Mouse (Mus musculus) limb, embryonic 15.5 days (tissue): ENCODE measurements around the gene Rhog. TPM values are rescaled to one million over a fixed set of nuclear protein-coding genes. Genes with fewer than 3 reads are reported as not detected.

Experiments used
- ATAC-seq: fragments of 200-750 bp; cut with Nextera tagmentation; 2 replicates; pipeline ENCODE4 v1.8.0; 2017; ENCODE audit warnings: low read depth, moderate TSS enrichment; ENCODE audit not compliant: insufficient number of reproducible peaks, low FRiP score, low TSS enrichment
- H3K27ac ChIP-seq: fragments of 300-500 bp; sonication (generic); 2 replicates; pipeline ENCODE4 v1.5.1; 2015; ENCODE audit warnings: moderate library complexity, mild to moderate bottlenecking, inconsistent platforms
- H3K27me3 ChIP-seq: fragments of 300-500 bp; sonication (generic); 2 replicates; pipeline ENCODE4 v1.6.1; 2015; ENCODE audit warnings: inconsistent platforms
- H3K36me3 ChIP-seq: fragments of 300-500 bp; sonication (generic); 2 replicates; pipeline ENCODE4 v1.6.1; 2015; ENCODE audit warnings: inconsistent platforms
- H3K4me1 ChIP-seq: fragments of 300-500 bp; sonication (generic); 2 replicates; pipeline ENCODE4 v1.6.1; 2015; ENCODE audit warnings: inconsistent platforms
- H3K4me2 ChIP-seq: fragments of 300-500 bp; sonication (generic); 2 replicates; pipeline ENCODE4 v1.6.1; 2015; ENCODE audit warnings: mild to moderate bottlenecking, inconsistent platforms
- H3K4me3 ChIP-seq: fragments of 300-500 bp; sonication (generic); 2 replicates; pipeline ENCODE4 v1.5.1; 2015; ENCODE audit warnings: mild to moderate bottlenecking, inconsistent platforms
- H3K9ac ChIP-seq: fragments of 300-500 bp; sonication (generic); 2 replicates; pipeline ENCODE4 v1.6.1; 2015; ENCODE audit warnings: inconsistent platforms
- H3K9me3 ChIP-seq: fragments of 300-500 bp; sonication (generic); 2 replicates; pipeline ENCODE4 v1.6.1; 2016; ENCODE audit warnings: inconsistent platforms
- WGBS: fragments of 180-500 bp; shearing (Covaris S2); methylation state at CpG from one replicate; pipeline ENCODE4 v1.1.7; 2015; 5-methylcytosine and 5-hydroxymethylcytosine counted together
- polyA plus RNA-seq: library from polyadenylated mRNA; unstranded; fragments of >200 nt; fragmentation: Nextera tagmentation; extraction: Ambion mirVana; gene quantifications from 2 replicates; pipeline ENCODE4 v1.2.1, GENCODE M21; 2015

Gene Rhog
- polyA plus RNA-seq, 1 experiment from 2014 or later, result 65.2 TPM

GRCm38 (mm10) chr7:102209756-102210721, 45.8 kb downstream of the Rhog start, which contains the start of the genes Nup98 and Pgap2:
Gene Nup98 (minus strand): TSS chr7:102210176.
Gene Pgap2 (plus strand): TSS chr7:102210208.
- Histone ChIP-seq H3K36me3 (no peaks in the 10 kb centered on the region), H3K4me3 (peak within 1 kb of the TSS; percentile 85), H3K4me2 (peak within 1 kb of the TSS; percentile 62), H3K27ac (peak within 1 kb of the TSS; percentile 95), H3K9ac (peak within 1 kb of the TSS; percentile 77), H3K9me3 (no peaks in the 10 kb centered on the region), H3K27me3 (no peaks in the 10 kb centered on the region), H3K4me1 (peaks cover 10% of the 10 kb centered on the region)
- WGBS, result under 1% methylated on average over 87 of the region's 87 CpGs
- ATAC-seq, result peak; percentile 99

- Histone ChIP-seq H3K27ac (no peak overlapping the region), H3K36me3 (no peaks in the 10 kb centered on the region; the same call in 1 of the 2 replicates), H3K27me3 (no peaks in the 10 kb centered on the region), H3K4me1 (peaks cover 10% of the 10 kb centered on the region), H3K9me3 (no peaks in the 10 kb centered on the region), H3K4me3 (peak overlapping the region; percentile 85), H3K4me2 (peak overlapping the region; percentile 61), H3K9ac (peak overlapping the region; percentile 77)
- 48% methylated on average over 4 of the region's 4 CpGs for WGBS
- ATAC-seq, result no peak
These were observed 47.0 kb downstream of the Rhog start for GRCm38 (mm10) chr7:102208806-102209363.

GRCm38 (mm10) chr7:102205646-102206045, 50.2 kb downstream of the Rhog start:
- no peak for ATAC-seq
- H3K9me3 ChIP-seq, result no peaks in the 10 kb centered on the region
- H3K9ac ChIP-seq, result no peak overlapping the region
- no peak overlapping the region for H3K4me2 ChIP-seq
- no peaks in the 10 kb centered on the region; the same call in 1 of the 2 replicates for H3K36me3 ChIP-seq
- 72% methylated on average over 1 of the region's 1 CpGs for whole genome bisulfite sequencing
- no peak overlapping the region for H3K27ac ChIP-seq
- H3K4me1 ChIP-seq, result peaks cover 10% of the 10 kb centered on the region
- no peaks in the 10 kb centered on the region for H3K27me3 ChIP-seq
- H3K4me3 ChIP-seq, result no peak overlapping the region

- 86% methylated on average over 3 of the region's 3 CpGs for WGBS
- Histone ChIP-seq H3K9me3 (no peaks in the 10 kb centered on the region), H3K27me3 (no peaks in the 10 kb centered on the region), H3K4me2 (no peak overlapping the region), H3K4me3 (no peak overlapping the region), H3K9ac (no peak overlapping the region), H3K27ac (no peak overlapping the region), H3K4me1 (peaks cover 10% of the 10 kb centered on the region), H3K36me3 (no peaks in the 10 kb centered on the region; the same call in 1 of the 2 replicates)
- ATAC-seq, result no peak
These were observed 51.5 kb downstream of the Rhog start for GRCm38 (mm10) chr7:102204296-102204857.

DNA sequence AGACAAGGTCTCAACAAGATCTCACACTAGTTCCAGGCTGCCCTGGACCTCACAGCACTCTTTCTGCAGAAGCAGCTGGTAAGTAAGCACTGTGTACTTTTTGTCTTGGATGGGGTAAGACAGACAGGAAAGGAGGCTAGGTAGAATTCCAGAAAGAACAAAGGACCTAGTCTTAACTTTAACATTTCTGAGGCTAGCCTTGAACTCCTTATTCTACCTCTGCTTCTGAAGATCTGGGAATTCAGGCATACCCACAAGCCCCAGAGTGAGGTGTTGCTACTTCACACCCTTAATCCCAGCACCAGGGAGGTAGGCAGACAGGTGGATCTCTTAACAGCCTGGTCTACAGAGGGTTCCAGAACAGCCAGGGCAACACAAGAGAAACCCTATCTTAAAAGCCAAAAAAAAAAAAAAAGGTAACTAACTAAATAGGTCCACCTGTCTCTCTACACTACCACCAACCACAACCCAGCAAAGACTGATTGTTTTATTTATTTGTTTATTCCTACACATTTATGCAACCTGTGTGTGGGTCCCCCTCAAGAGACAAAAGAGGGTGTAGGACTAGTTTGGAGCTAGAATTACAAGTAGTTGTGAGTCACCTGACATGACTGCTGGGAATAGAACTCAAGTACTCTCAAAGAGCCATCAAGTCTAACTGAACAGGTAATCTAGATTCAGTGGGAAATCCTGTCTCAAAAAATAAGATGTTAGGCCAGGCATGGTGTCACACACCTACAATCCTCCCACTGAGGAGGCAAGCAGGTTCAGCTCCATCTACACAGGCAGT, 54.7 kb downstream of the Rhog start:
- H3K27me3 ChIP-seq, result no peaks in the 10 kb centered on the region
- H3K27ac ChIP-seq, result no peak overlapping the region
- no peaks in the 10 kb centered on the region for H3K4me1 ChIP-seq
- H3K9me3 ChIP-seq, result no peaks in the 10 kb centered on the region
- no peaks in the 10 kb centered on the region; the same call in 1 of the 2 replicates for H3K36me3 ChIP-seq
- H3K9ac ChIP-seq, result no peak overlapping the region
- no peak overlapping the region for H3K4me2 ChIP-seq
- ATAC-seq, result no peak
- no peak overlapping the region for H3K4me3 ChIP-seq

GRCm38 (mm10) chr7:102200576-102200975, 55.3 kb downstream of the Rhog start:
- Histone ChIP-seq H3K9ac (no peak overlapping the region), H3K4me1 (no peaks in the 10 kb centered on the region), H3K9me3 (no peaks in the 10 kb centered on the region), H3K27ac (no peak overlapping the region), H3K36me3 (no peaks in the 10 kb centered on the region; the same call in 1 of the 2 replicates), H3K27me3 (no peaks in the 10 kb centered on the region), H3K4me2 (no peak overlapping the region), H3K4me3 (no peak overlapping the region)
- 86% methylated on average over 3 of the region's 3 CpGs for whole genome bisulfite sequencing
- no peak for ATAC-seq

GRCm38 (mm10) chr7:102192356-102192755, 63.5 kb downstream of the Rhog start:
- ATAC-seq, result no peak
- Histone ChIP-seq H3K9ac (no peak overlapping the region), H3K4me1 (no peaks in the 10 kb centered on the region), H3K36me3 (peaks cover 57% of the 10 kb centered on the region), H3K9me3 (no peaks in the 10 kb centered on the region), H3K4me3 (no peak overlapping the region), H3K4me2 (no peak overlapping the region), H3K27ac (no peak overlapping the region), H3K27me3 (no peaks in the 10 kb centered on the region)
- 92% methylated on average over 1 of the region's 1 CpGs for whole genome bisulfite sequencing

Other genes starting within 250 kb of the Rhog start
- 1.9 and 2.4 TPM in 2 replicates for gene Il18bp, start 237.4 kb downstream of the Rhog start, polyA plus RNA-seq
- gene Rnf121, start 190.6 kb downstream of the Rhog start, polyA plus RNA-seq, result 30.8 and 32.8 TPM in 2 replicates
- 30.6 and 32.3 TPM in 2 replicates for gene Xndc1, start 190.5 kb downstream of the Rhog start, polyA plus RNA-seq
- 1.5 and 1.6 TPM in 2 replicates for gene Xntrpc, start 190.3 kb downstream of the Rhog start, polyA plus RNA-seq
- gene Trpc2, start 172.9 kb downstream of the Rhog start, polyA plus RNA-seq, result not detected in 2 replicates
- gene Art1, start 154.3 kb downstream of the Rhog start, polyA plus RNA-seq, result 14.9 and 38.9 TPM in 2 replicates
- gene Art5, start 146.6 kb downstream of the Rhog start, polyA plus RNA-seq, result 3.1 and 3.9 TPM in 2 replicates
- 0.15 TPM in 1 of 2 replicates, not detected in the other for gene Chrna10, start 139.2 kb downstream of the Rhog start, polyA plus RNA-seq
- gene Nup98, start 45.9 kb downstream of the Rhog start, polyA plus RNA-seq, result 29.2 and 30.8 TPM in 2 replicates
- gene Pgap2, start 45.8 kb downstream of the Rhog start, polyA plus RNA-seq, result 92.5 and 97.2 TPM in 2 replicates
- 33.5 and 38.5 TPM in 2 replicates for gene Stim1, start 11.8 kb upstream of the Rhog start, polyA plus RNA-seq
- gene Rrm1, start 185.6 kb upstream of the Rhog start, polyA plus RNA-seq, result 120 and 122 TPM in 2 replicates
- 0.24 TPM in 1 of 2 replicates, not detected in the other for gene Olfr543, start 225.6 kb upstream of the Rhog start, polyA plus RNA-seq
- 0.09 TPM in 2 replicates for gene Olfr544, start 232.3 kb upstream of the Rhog start, polyA plus RNA-seq
- 0.06 and 0.10 TPM in 2 replicates for gene Olfr545, start 243.5 kb upstream of the Rhog start, polyA plus RNA-seq